Mouse (Mus musculus) activated CD4-positive, CD25-positive, alpha-beta regulatory T cell, adult 4 months (primary cell): Measurements from ENCODE around the gene Nsa2. TPM values are rescaled to one million over a fixed set of nuclear protein-coding genes. Genes with fewer than 3 reads are reported as not detected.

ENCODE experiments used
- ATAC-seq: one replicate; pipeline ENCODE4 v1.8.0; 2017
- polyA plus RNA-seq, 2 experiments: library from polyadenylated mRNA; unstranded; fragments of 100-300 nt; shearing (Covaris generic); gene quantifications; one replicate each; pipeline ENCODE4 v1.2.1; 2017

The Nsa2 gene
- polyA plus RNA-seq, 2 experiments from 2014 or later, result 119 to 163 TPM

- no peak for ATAC-seq
These were observed 51.4 kb downstream of the Nsa2 start for GRCm38 (mm10) chr13:97086316-97086715.

- ATAC-seq, result no peak
These were observed 55.3 kb downstream of the Nsa2 start for GRCm38 (mm10) chr13:97082432-97082831.

GRCm38 (mm10) chr13:97080615-97081014, 57.1 kb downstream of the Nsa2 start:
- ATAC-seq, result no peak

GRCm38 (mm10) chr13:97080201-97080600, 57.5 kb downstream of the Nsa2 start:
- ATAC-seq, result no peak

Other genes with a start within 250 kb of the Nsa2 start
- gene Gcnt4, start 213.2 kb downstream of the Nsa2 start, polyA plus RNA-seq, result not detected
- not detected for gene 1700029F12Rik, start 103.6 kb downstream of the Nsa2 start, polyA plus RNA-seq
- gene Fam169a, start 70.7 kb downstream of the Nsa2 start, polyA plus RNA-seq, result under 1 TPM; 0.56 to 0.71 TPM
- gene Gm6169, start 38.7 kb downstream of the Nsa2 start, polyA plus RNA-seq, result 1 to 10 TPM; 5.1 to 9.7 TPM
- 10 to 100 TPM; 38.3 to 42.6 TPM for gene Gfm2, start within 50 bp of the Nsa2 start, polyA plus RNA-seq
- 10 to 100 TPM; 76.8 to 77.4 TPM for gene Hexb, start 60.4 kb upstream of the Nsa2 start, polyA plus RNA-seq
- 1 to 10 TPM; 3.0 to 3.8 TPM for gene Enc1, start 103.2 kb upstream of the Nsa2 start, polyA plus RNA-seq